Mouse (Mus musculus): ENCODE measurements around the gene Ankrd13a. TPM values are rescaled to one million over a fixed set of nuclear protein-coding genes. Genes with fewer than 3 reads are reported as not detected.

Gene Ankrd13a
- polyA plus RNA-seq (2012; rRNA removed; ENCODE audit: low replicate concordance): 77.4 and 78.8 TPM in 2 replicates

DNA sequence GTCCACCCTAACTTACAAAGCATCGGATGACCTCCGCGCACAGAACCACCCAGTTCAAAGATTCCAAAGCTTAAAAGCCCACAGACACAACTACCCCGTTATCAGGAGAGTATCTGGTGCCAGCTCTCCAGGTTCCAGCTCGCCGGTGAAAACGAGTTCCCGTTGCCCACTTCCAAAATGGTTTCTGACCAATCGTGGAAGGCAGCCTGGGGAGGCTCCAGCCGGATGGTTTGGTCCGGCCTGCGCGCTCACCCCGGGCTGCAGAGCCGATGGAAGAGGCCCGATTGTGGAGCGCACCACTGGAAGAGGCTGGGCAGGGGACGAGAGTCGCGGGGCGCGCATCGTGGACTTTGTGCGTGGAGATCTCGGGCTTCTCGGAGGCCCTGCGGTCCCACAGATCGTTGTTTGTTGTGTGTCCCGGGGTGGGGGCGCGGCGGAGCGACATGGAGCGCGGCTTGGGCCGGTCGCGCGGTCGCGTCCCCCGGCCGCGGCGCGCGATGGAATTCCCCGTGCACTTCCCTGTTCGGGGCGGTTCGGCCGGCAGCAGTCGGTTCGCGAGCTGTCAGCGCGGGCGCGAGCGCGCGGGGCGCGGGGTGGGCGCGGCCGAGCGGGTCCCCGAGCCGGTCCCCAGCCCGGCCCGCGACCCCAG is at the start of gene Ankrd13a:
Gene Ankrd13a, plus strand, starts transcription at position 275 of the 649 bp plus-strand sequence.

DNA sequence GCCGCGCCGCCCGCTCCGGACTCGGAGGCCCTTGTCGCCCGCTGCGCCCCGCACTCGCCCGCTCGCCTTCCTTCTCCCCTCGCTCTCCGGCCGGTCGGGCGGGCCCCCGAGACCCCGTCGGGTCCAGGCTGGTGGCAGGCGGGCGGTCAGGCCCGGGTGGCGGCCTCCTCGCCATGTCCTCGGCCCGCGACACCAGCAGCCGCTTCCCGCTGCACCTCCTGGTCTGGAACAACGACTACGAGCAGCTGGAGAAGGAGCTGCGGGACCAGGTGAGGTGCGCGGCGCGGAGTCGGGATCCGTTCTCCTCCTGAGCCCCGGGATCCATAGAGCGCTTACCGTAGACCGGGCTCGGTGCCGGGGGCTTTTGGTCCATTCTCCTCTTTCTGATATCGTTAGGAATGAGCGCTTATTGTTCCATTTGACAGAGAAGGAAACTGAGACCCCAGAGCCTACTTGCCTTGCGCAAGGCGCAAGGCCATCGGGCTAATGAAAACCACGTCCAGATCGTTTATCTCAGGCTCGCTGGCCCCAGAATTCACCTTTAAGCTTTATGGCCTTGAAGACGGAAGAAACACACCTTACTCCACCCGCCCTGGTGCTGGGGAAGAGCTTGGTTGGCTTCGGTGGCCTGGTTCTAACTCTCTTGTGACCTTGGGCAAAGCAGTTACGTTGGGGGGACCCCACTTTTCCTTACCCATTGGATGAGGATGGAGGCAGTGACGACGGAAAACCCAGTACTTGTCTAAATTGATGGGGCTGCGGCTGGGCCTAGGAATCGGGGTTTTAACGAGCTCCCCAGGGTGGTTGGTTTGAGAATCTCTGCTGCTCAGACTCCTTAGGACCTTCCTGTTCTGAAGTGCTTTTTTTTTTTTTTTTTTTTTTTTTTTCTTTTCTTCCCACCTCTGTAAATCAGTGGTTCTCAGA is 841 bp downstream of the Ankrd13a start, which contains the start of gene Git2:
Gene Git2, minus strand, starts transcription at position 462 of the 924 bp plus-strand sequence.

GRCm38 (mm10) chr5:114822796-114823688 is 48.6 kb downstream of the Ankrd13a start, which contains the start of gene 1500011B03Rik:
Gene 1500011B03Rik, minus strand, starts transcription at chr5:114823468.

DNA sequence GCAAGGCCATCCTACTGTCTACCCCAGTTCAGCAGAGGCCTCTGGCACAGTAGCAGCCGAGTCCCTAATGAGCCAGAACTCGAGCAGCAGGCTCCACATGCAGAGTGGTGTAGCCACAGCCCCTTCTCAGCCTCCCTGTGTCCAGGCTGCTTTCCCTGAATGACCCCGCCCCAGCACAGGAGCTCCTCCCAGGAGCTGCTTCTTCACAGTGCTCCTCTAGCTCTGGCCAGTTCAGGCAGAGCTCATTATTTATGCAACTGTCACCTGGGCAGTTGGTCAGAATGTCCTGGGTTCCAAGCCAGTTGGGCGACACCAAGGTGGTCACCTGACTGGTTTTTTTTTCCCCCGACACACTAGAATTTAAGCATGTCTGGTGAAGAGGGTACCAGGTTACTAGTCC is 78.9 kb downstream of the Ankrd13a start, which contains the start of gene 4930519G04Rik:
Gene 4930519G04Rik, plus strand, starts transcription at position 301 of the 400 bp plus-strand sequence.

Other genes with a start within 250 kb of the Ankrd13a start
- 3.6 and 7.3 TPM in 2 replicates for gene Fam222a, start 206.7 kb upstream of the Ankrd13a start, polyA plus RNA-seq (2012; rRNA removed; ENCODE audit: low replicate concordance)
- 2.0 and 4.0 TPM in 2 replicates for gene Trpv4, start 116.3 kb upstream of the Ankrd13a start, polyA plus RNA-seq (2012; rRNA removed; ENCODE audit: low replicate concordance)
- gene Gltp, start 83.7 kb upstream of the Ankrd13a start, polyA plus RNA-seq (2012; rRNA removed; ENCODE audit: low replicate concordance): 141 and 243 TPM in 2 replicates
- 2.9 and 7.1 TPM in 2 replicates for gene Tchp, start 66.9 kb upstream of the Ankrd13a start, polyA plus RNA-seq (2012; rRNA removed; ENCODE audit: low replicate concordance)
- gene Git2, start 840 bp downstream of the Ankrd13a start, polyA plus RNA-seq (2012; rRNA removed; ENCODE audit: low replicate concordance): 14.0 and 21.1 TPM in 2 replicates
- 4.2 and 11.5 TPM in 2 replicates for gene 1500011B03Rik, start 48.8 kb downstream of the Ankrd13a start, polyA plus RNA-seq (2012; rRNA removed; ENCODE audit: low replicate concordance)
- not detected in 2 replicates for gene 4930519G04Rik, start 79.0 kb downstream of the Ankrd13a start, polyA plus RNA-seq (2012; rRNA removed; ENCODE audit: low replicate concordance)
- not detected in 2 replicates for gene Gm9936, start 84.0 kb downstream of the Ankrd13a start, polyA plus RNA-seq (2012; rRNA removed; ENCODE audit: low replicate concordance)
- 7.4 and 29.4 TPM in 2 replicates for gene Oasl2, start 122.3 kb downstream of the Ankrd13a start, polyA plus RNA-seq (2012; rRNA removed; ENCODE audit: low replicate concordance)
- gene Oasl1, start 148.6 kb downstream of the Ankrd13a start, polyA plus RNA-seq (2012; rRNA removed; ENCODE audit: low replicate concordance): 61.4 and 170 TPM in 2 replicates
- 8.0 and 12.2 TPM in 2 replicates for gene 2210016L21Rik, start 167.5 kb downstream of the Ankrd13a start, polyA plus RNA-seq (2012; rRNA removed; ENCODE audit: low replicate concordance)
- 27.0 and 31.0 TPM in 2 replicates for gene Hnf1a, start 196.4 kb downstream of the Ankrd13a start, polyA plus RNA-seq (2012; rRNA removed; ENCODE audit: low replicate concordance)
- 55.0 and 82.5 TPM in 2 replicates for gene Sppl3, start 236.5 kb downstream of the Ankrd13a start, polyA plus RNA-seq (2012; rRNA removed; ENCODE audit: low replicate concordance)

Measured in duodenum, adult 2 months (tissue).